Mouse (Mus musculus): ENCODE data around the gene Pgp. TPM values are rescaled to one million over a fixed set of nuclear protein-coding genes. Genes with fewer than 3 reads are reported as not detected.

Pgp gene
- polyA plus RNA-seq (2012; rRNA removed; ENCODE audit: low replicate concordance) = 101 and 247 TPM in 2 replicates

DNA sequence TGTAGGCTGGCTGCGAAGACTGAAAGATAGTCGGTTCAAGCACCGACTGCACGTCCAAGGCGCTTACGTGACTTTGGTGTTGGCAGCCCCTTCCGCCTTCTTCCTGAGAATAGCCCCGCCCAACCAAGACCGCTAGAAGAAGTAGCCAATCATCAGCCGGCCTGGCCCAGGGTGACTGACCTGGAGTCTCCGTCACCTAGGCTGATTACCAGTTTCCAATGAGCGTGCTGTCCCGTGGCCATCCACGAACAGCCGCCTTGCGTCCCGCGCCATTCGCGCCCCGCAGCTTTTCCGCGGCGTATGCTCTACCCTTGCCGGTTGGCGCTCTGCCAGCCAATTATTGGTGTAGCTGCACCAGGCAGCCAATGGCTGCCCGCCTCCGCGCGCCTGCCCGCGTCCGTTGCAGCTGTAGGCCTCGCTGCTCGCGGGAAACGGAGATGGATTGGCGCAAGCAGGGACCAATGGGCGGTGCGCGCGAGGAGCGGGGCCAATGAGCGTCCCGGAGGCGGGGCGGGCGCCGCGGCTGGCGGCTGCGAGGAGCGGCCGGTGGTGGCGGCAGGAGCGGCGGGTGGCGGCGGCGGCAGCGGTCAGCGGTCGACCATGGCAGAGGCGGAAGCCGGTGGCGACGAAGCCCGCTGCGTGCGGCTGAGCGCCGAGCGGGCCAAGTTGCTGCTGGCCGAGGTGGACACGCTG is at the start of gene Pgp, which contains the start of gene E4f1:
TSS of gene Pgp (plus strand) at position 483 of the 693 bp plus-strand sequence.
TSS of gene E4f1 (minus strand) at position 404 of the 693 bp plus-strand sequence.

DNA sequence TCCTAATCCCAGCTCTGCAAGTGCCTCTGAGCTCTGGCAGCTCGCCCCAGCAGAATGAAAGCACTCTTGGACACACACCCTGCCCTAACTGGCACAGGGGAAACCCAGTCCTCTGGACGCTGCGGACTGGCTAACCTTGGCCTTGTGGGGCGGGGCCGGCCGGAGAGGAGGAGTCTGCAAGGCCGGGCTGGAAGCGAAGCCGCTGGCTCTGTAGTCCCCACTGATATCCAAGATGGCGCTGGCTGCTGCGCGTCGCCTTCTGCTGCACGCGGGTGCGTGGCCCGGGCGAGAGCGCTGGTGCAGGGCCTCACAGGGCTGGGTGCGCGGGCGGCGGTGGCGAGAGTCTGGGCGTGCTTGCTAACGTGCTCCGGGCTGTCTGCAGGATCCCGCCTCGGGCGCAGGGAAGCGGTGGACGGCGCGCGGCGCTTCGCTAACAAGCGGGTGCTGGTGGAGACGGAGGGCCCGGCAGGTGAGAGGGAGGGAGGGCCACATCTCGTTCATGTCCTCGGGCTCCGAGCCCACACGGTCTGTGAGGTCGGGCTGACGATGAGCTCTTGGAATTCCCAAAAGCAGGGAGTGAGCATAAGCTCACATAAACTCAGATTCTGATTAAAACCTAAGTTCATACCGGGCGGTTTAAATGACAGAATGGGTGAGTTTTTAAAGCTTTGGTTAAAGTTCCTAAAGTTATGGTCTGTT is 43.6 kb upstream of the Pgp start, which contains the start of gene Eci1:
TSS of gene Eci1 (plus strand) at position 171 of the 699 bp plus-strand sequence.

DNA sequence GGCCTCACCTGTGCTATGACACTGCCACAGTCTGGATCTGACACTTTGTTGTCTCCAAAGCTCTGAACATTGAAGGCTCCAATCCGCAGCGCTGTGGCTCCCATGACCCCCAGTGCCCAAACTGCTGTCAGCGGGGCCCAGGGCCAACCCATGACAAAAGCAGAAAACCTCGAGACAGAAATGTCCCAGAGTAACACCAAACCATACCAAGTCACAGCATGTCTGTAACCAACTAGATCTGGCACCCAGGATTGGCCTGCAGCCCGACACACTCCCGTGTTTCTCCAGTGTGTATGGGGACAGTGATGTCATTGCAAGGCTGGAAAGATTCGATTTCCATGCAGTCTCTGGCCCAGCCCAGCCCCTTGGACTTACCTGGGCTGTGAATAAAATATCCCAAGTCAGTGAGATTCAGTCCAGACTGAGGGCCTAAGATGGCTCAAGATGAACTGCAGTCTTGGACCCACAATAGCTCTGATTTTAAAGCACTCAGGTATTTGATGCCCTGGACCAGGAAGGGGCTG is 27.5 kb upstream of the Pgp start, which contains the start of gene Dnase1l2:
TSS of gene Dnase1l2 (minus strand) at position 474 of the 524 bp plus-strand sequence.

DNA sequence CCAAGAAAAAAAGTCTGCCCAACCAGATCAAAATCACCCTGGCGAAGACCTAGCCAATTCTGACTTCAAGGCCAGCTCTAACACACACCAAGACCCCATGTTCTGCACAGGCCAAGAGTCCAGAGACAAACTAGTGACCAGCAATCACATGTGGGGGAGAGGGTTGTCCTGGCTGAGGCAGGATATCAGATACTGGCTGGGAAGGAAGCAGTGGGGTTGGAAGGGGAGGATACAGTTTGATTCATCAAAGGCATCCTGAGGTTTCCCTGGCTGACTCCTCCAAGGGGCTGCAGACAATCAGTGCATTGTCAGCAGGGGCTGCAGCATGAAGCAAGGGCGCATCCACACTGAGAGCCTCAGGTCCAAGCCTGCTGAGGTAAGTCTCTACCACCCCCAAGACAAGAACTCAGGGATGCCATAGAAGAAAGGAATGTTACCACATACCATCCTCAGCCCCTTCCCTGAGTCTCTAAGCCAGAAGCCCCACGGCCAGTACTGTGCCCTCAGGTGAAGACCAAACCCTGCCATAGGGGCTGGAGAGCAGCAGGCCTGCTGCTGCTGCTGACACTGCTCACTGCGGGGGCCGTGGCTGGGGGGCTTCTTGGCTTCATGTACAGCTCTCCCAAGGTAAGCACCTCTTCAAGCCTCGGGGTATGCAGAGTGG is 3.6 kb downstream of the Pgp start, which contains the start of gene Bricd5:
TSS of gene Bricd5 (plus strand) at position 273 of the 664 bp plus-strand sequence.

DNA sequence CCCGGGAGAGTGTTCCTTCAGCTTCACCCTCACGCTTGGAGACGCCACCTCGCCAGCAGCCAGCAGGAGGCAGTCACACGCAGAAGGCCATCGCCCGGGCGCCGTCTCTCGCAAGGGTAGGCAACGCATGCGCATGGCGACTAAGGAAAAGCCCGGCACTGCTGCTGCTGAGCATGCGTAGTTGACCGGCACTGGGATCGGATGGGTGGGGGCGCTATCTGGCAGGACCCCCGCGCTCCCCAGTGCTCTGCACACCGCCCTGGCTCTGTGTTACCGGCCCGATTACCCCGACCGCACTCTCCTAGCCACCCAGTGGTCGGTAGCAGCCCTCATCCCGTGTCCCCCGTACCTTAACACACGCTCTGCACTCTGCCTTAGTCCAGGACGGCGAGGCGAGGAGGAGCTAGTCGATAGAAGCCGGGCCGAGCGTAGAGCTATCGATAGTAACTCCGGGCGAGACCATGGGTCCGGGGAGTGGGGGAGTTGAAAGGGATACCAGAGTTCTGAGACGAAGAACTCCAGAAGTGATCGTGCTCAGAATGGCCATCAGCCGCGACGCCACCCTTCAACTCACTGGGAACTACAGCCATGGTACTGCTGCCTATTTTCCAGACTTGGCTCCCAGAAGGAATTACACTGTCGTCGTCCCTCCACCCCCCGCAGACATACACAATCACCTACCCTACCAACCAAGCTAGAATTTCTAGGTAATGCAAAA is 8.6 kb downstream of the Pgp start, which contains the start of gene Mlst8:
TSS of gene Mlst8 (minus strand) at position 416 of the 718 bp plus-strand sequence.

DNA sequence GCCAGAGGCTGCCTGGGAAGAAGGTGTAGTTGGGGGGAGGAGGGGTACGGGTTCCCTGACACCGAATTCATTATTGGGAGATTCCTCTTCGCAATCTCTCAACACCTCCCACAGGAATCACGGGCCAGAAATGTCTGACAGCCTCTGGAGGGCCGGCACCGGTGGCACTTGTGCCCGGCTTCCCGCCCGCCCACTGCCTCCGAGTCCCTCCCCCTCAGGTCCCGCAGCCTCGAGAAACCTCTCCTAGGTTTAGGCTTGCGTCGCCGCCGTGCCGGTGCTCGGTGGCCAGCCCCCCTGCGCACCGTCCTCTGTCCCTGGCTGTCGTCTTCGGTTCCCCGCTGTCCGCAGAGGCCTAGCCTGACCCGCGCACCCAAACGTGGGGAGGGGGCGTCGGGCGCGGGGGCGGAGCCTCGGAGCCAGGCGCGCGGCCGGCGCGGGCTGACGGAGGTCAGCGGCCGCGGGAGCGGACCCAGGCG is 18.0 kb downstream of the Pgp start, which contains the start of gene Caskin1:
TSS of gene Caskin1 (plus strand) at position 416 of the 476 bp plus-strand sequence.

Other genes with a start within 250 kb of the Pgp start
- gene Tedc2, start 249.5 kb upstream of the Pgp start, polyA plus RNA-seq (2012; rRNA removed; ENCODE audit: low replicate concordance) = 4.1 and 5.2 TPM in 2 replicates
- 6.4 and 6.6 TPM in 2 replicates for gene Ccnf, start 218.9 kb upstream of the Pgp start, polyA plus RNA-seq (2012; rRNA removed; ENCODE audit: low replicate concordance)
- gene Abca17, start 119.3 kb upstream of the Pgp start, polyA plus RNA-seq (2012; rRNA removed; ENCODE audit: low replicate concordance) = not detected in 2 replicates
- 18.3 and 19.2 TPM in 2 replicates for gene Abca3, start 118.4 kb upstream of the Pgp start, polyA plus RNA-seq (2012; rRNA removed; ENCODE audit: low replicate concordance)
- gene Rnps1, start 55.8 kb upstream of the Pgp start, polyA plus RNA-seq (2012; rRNA removed; ENCODE audit: low replicate concordance) = 95.7 and 101 TPM in 2 replicates
- gene Eci1, start 43.8 kb upstream of the Pgp start, polyA plus RNA-seq (2012; rRNA removed; ENCODE audit: low replicate concordance) = 72.7 and 116 TPM in 2 replicates
- gene Dnase1l2, start 27.3 kb upstream of the Pgp start, polyA plus RNA-seq (2012; rRNA removed; ENCODE audit: low replicate concordance) = 2.5 and 3.1 TPM in 2 replicates
- 48.3 and 49.1 TPM in 2 replicates for gene E4f1, start 79 bp upstream of the Pgp start, polyA plus RNA-seq (2012; rRNA removed; ENCODE audit: low replicate concordance)
- gene Bricd5, start 3.5 kb downstream of the Pgp start, polyA plus RNA-seq (2012; rRNA removed; ENCODE audit: low replicate concordance) = 3.2 and 4.5 TPM in 2 replicates
- gene Mlst8, start 8.7 kb downstream of the Pgp start, polyA plus RNA-seq (2012; rRNA removed; ENCODE audit: low replicate concordance) = 33.9 and 46.6 TPM in 2 replicates
- 0.62 and 1.0 TPM in 2 replicates for gene Caskin1, start 18.2 kb downstream of the Pgp start, polyA plus RNA-seq (2012; rRNA removed; ENCODE audit: low replicate concordance)
- gene Traf7, start 57.5 kb downstream of the Pgp start, polyA plus RNA-seq (2012; rRNA removed; ENCODE audit: low replicate concordance) = 119 and 120 TPM in 2 replicates
- 0.20 and 1.8 TPM in 2 replicates for gene Rab26, start 63.8 kb downstream of the Pgp start, polyA plus RNA-seq (2012; rRNA removed; ENCODE audit: low replicate concordance)
- gene Pkd1, start 79.4 kb downstream of the Pgp start, polyA plus RNA-seq (2012; rRNA removed; ENCODE audit: low replicate concordance) = 21.0 and 30.2 TPM in 2 replicates
- 72.8 and 85.7 TPM in 2 replicates for gene Tsc2, start 162.2 kb downstream of the Pgp start, polyA plus RNA-seq (2012; rRNA removed; ENCODE audit: low replicate concordance)
- gene Nthl1, start 162.3 kb downstream of the Pgp start, polyA plus RNA-seq (2012; rRNA removed; ENCODE audit: low replicate concordance) = 4.7 and 4.9 TPM in 2 replicates
- 52.1 and 54.9 TPM in 2 replicates for gene Slc9a3r2, start 179.9 kb downstream of the Pgp start, polyA plus RNA-seq (2012; rRNA removed; ENCODE audit: low replicate concordance)
- 2.5 TPM in 1 of 2 replicates, not detected in the other for gene Npw, start 188.1 kb downstream of the Pgp start, polyA plus RNA-seq (2012; rRNA removed; ENCODE audit: low replicate concordance)
- 59.0 and 79.0 TPM in 2 replicates for gene Zfp598, start 199.3 kb downstream of the Pgp start, polyA plus RNA-seq (2012; rRNA removed; ENCODE audit: low replicate concordance)
- 1.7 and 2.1 TPM in 2 replicates for gene Syngr3, start 219.6 kb downstream of the Pgp start, polyA plus RNA-seq (2012; rRNA removed; ENCODE audit: low replicate concordance)
- gene Gfer, start 225.8 kb downstream of the Pgp start, polyA plus RNA-seq (2012; rRNA removed; ENCODE audit: low replicate concordance) = 30.1 and 63.4 TPM in 2 replicates
- gene Noxo1, start 225.8 kb downstream of the Pgp start, polyA plus RNA-seq (2012; rRNA removed; ENCODE audit: low replicate concordance) = 76.2 and 104 TPM in 2 replicates
- 36.0 and 44.8 TPM in 2 replicates for gene Tbl3, start 237.3 kb downstream of the Pgp start, polyA plus RNA-seq (2012; rRNA removed; ENCODE audit: low replicate concordance)
- gene Rnf151, start 247.7 kb downstream of the Pgp start, polyA plus RNA-seq (2012; rRNA removed; ENCODE audit: low replicate concordance) = 0.34 TPM in 1 of 2 replicates, not detected in the other
- 3,070 and 3,555 TPM in 2 replicates for gene Rps2, start 247.7 kb downstream of the Pgp start, polyA plus RNA-seq (2012; rRNA removed; ENCODE audit: low replicate concordance)

Measured in duodenum, adult 2 months (tissue).